Mouse (Mus musculus) intestine, postnatal 0 days (tissue): Measurements from ENCODE around the gene Txn2. TPM values are rescaled to one million over a fixed set of nuclear protein-coding genes. Genes with fewer than 3 reads are reported as not detected.

Experiments
- ATAC-seq: fragments of 200-750 bp; cut with Nextera tagmentation; 2 replicates; pipeline ENCODE4 v1.8.0; 2017; ENCODE audit warnings: mild to moderate bottlenecking, moderate TSS enrichment, moderate library complexity
- H3K27ac ChIP-seq: fragments of 300-500 bp; sonication (generic); 2 replicates; pipeline ENCODE4 v1.5.1; 2014; ENCODE audit warnings: mild to moderate bottlenecking, low read depth, low read length, moderate library complexity
- H3K27me3 ChIP-seq: fragments of 300-500 bp; sonication (generic); replicated peaks from 2 replicates; pipeline ENCODE4 v1.6.1; 2014; ENCODE audit warnings: low read length, mixed read lengths; ENCODE audit not compliant: control insufficient read depth, insufficient read depth
- H3K36me3 ChIP-seq: fragments of 300-500 bp; sonication (generic); 2 replicates; pipeline ENCODE4 v1.6.1; 2014; ENCODE audit warnings: mild to moderate bottlenecking, moderate library complexity; ENCODE audit not compliant: control insufficient read depth, insufficient read depth
- H3K4me1 ChIP-seq: fragments of 300-500 bp; sonication (generic); replicated peaks from 2 replicates; pipeline ENCODE4 v1.6.1; 2014; ENCODE audit warnings: antibody characterized with exemption, low read length, mixed read lengths; ENCODE audit not compliant: control insufficient read depth, insufficient read depth
- H3K4me2 ChIP-seq: fragments of 300-500 bp; sonication (generic); replicated peaks from 2 replicates; pipeline ENCODE4 v1.6.1; 2014; ENCODE audit warnings: low read depth, mild to moderate bottlenecking, moderate library complexity
- H3K4me3 ChIP-seq: fragments of 300-500 bp; sonication (generic); 2 replicates; pipeline ENCODE4 v1.5.1; 2014; ENCODE audit warnings: low read depth, low read length
- H3K9ac ChIP-seq: fragments of 300-500 bp; sonication (generic); 2 replicates; pipeline ENCODE4 v1.6.1; 2014; ENCODE audit warnings: mild to moderate bottlenecking, low read depth, low read length
- H3K9me3 ChIP-seq: fragments of 300-500 bp; sonication (generic); 2 replicates; pipeline ENCODE4 v1.6.1; 2016; ENCODE audit warnings: mixed run types; ENCODE audit not compliant: control insufficient read depth
- CTCF ChIP-seq: sonication (generic); IDR thresholded peaks from 2 replicates; pipeline ENCODE4 v1.5.1; 2016; ENCODE audit warnings: low read depth, mild to moderate bottlenecking, control low read depth, antibody characterized with exemption, moderate library complexity
- WGBS: fragments of 180-500 bp; shearing (Covaris S2); extraction: QIAGEN DNeasy Blood & Tissue Kit; methylation state at CpG from one replicate; pipeline ENCODE4 v1.1.7; 2014; 5-methylcytosine and 5-hydroxymethylcytosine counted together
- polyA plus RNA-seq: library from polyadenylated mRNA; unstranded; fragments of >200 nt; fragmentation: Nextera tagmentation; extraction: Ambion mirVana; gene quantifications from 2 replicates; pipeline ENCODE4 v1.2.1, GENCODE M21; 2015

Txn2 gene
- polyA plus RNA-seq, 1 experiment from 2014 or later = 173 TPM

- no peak for TF ChIP-seq CTCF
- no peak overlapping the region for H3K4me2 ChIP-seq
- no peak for ATAC-seq
- no peaks in the 10 kb centered on the region for H3K9me3 ChIP-seq
- WGBS = 69% methylated on average over 1 of the region's 1 CpGs
- no peak overlapping the region for H3K9ac ChIP-seq
- no peaks in the 10 kb centered on the region for H3K36me3 ChIP-seq
- no peak overlapping the region for H3K27ac ChIP-seq
- H3K4me3 ChIP-seq = no peak overlapping the region
- H3K4me1 ChIP-seq = peaks cover 8% of the 10 kb centered on the region; the same call in 1 of the 2 replicates
- no peaks in the 10 kb centered on the region for H3K27me3 ChIP-seq
Observed at GRCm38 (mm10) chr15:77887093-77887488, 41.7 kb downstream of the Txn2 start.

- H3K9me3 ChIP-seq = no peaks in the 10 kb centered on the region
- no peak for ATAC-seq
- 91% methylated on average over 4 of the region's 5 CpGs for WGBS
Observed at GRCm38 (mm10) chr15:77886369-77887092, 42.3 kb downstream of the Txn2 start.

GRCm38 (mm10) chr15:77885945-77886344, 42.9 kb downstream of the Txn2 start:
- Histone ChIP-seq H3K4me2 (no peak overlapping the region), H3K9ac (no peak overlapping the region), H3K36me3 (no peaks in the 10 kb centered on the region), H3K27ac (no peak overlapping the region), H3K9me3 (no peaks in the 10 kb centered on the region), H3K27me3 (no peaks in the 10 kb centered on the region), H3K4me3 (no peak overlapping the region), H3K4me1 (peaks cover 12% of the 10 kb centered on the region)
- no peak for TF ChIP-seq CTCF
- no peak for ATAC-seq
- WGBS = 72% methylated on average over 4 of the region's 4 CpGs

More at GRCm38 (mm10) chr15:77886369-77887092, 42.3 kb downstream of the Txn2 start:
- Histone ChIP-seq H3K4me2 (no peak overlapping the region), H3K27me3 (no peaks in the 10 kb centered on the region), H3K9ac (no peak overlapping the region), H3K36me3 (no peaks in the 10 kb centered on the region), H3K27ac (no peak overlapping the region), H3K4me1 (peaks cover 12% of the 10 kb centered on the region), H3K4me3 (no peak overlapping the region)
- TF ChIP-seq CTCF = peak; percentile 13; the same call in 1 of the 2 replicates

GRCm38 (mm10) chr15:77885159-77885558, 43.6 kb downstream of the Txn2 start:
- ATAC-seq = no peak
- Histone ChIP-seq H3K4me1 (peaks cover 12% of the 10 kb centered on the region), H3K27ac (no peak overlapping the region), H3K4me3 (no peak overlapping the region), H3K36me3 (no peaks in the 10 kb centered on the region), H3K4me2 (no peak overlapping the region), H3K27me3 (no peaks in the 10 kb centered on the region), H3K9me3 (no peaks in the 10 kb centered on the region), H3K9ac (no peak overlapping the region)
- TF ChIP-seq CTCF = no peak
- 67% methylated on average over 6 of the region's 6 CpGs for WGBS

GRCm38 (mm10) chr15:77883697-77884010, 45.2 kb downstream of the Txn2 start:
- H3K27ac ChIP-seq = peak overlapping the region; percentile 70
- no peak overlapping the region for H3K9ac ChIP-seq
- H3K27me3 ChIP-seq = no peaks in the 10 kb centered on the region
- peaks cover 8% of the 10 kb centered on the region for H3K4me1 ChIP-seq
- no peak overlapping the region for H3K4me2 ChIP-seq
- no peaks in the 10 kb centered on the region for H3K36me3 ChIP-seq
- no peak for ATAC-seq
- 80% methylated on average over 4 of the region's 4 CpGs for WGBS
- no peaks in the 10 kb centered on the region for H3K9me3 ChIP-seq
- H3K4me3 ChIP-seq = no peak overlapping the region
- no peak for TF ChIP-seq CTCF

- Histone ChIP-seq H3K27ac (peak overlapping the region; percentile 70), H3K4me3 (no peak overlapping the region), H3K36me3 (no peaks in the 10 kb centered on the region), H3K4me2 (peak overlapping the region; percentile 9; the same call in 1 of the 2 replicates), H3K9me3 (no peaks in the 10 kb centered on the region), H3K4me1 (peaks cover 8% of the 10 kb centered on the region), H3K27me3 (no peaks in the 10 kb centered on the region), H3K9ac (no peak overlapping the region)
- TF ChIP-seq CTCF = no peak
- peak; percentile 32; the same call in 1 of the 2 replicates for ATAC-seq
- 42% methylated on average over 14 of the region's 17 CpGs for WGBS
Observed at GRCm38 (mm10) chr15:77882797-77883696, 45.8 kb downstream of the Txn2 start.
